Mouse (Mus musculus) forebrain, embryonic 11.5 days (tissue): ENCODE results near the gene Actrt2. TPM values are rescaled to one million over a fixed set of nuclear protein-coding genes. Genes with fewer than 3 reads are reported as not detected.

Experiments
- ATAC-seq: fragments of 200-750 bp; cut with Nextera tagmentation; replicated peaks from 2 replicates; pipeline ENCODE4 v1.8.0; 2017; ENCODE audit warnings: moderate TSS enrichment; ENCODE audit not compliant: low FRiP score
- DNase-seq: peaks from one replicate; pipeline ENCODE4 v3.0.0-alpha.2; 2017; ENCODE audit warnings: low spot score
- H3K27ac ChIP-seq: fragments of 300-500 bp; sonication (generic); 2 replicates; pipeline ENCODE4 v1.5.1; 2014; ENCODE audit warnings: low read depth, low read length
- H3K27me3 ChIP-seq: fragments of 300-500 bp; sonication (generic); 2 replicates; pipeline ENCODE4 v1.6.1; 2014; ENCODE audit warnings: mild to moderate bottlenecking, low read length, mixed read lengths; ENCODE audit not compliant: control insufficient read depth, insufficient read depth
- H3K36me3 ChIP-seq: fragments of 300-500 bp; sonication (generic); 2 replicates; pipeline ENCODE4 v1.6.1; 2014; ENCODE audit warnings: mild to moderate bottlenecking, low read length, moderate library complexity, mixed read lengths; ENCODE audit not compliant: control insufficient read depth, insufficient read depth
- H3K4me1 ChIP-seq: fragments of 300-500 bp; sonication (generic); replicated peaks from 2 replicates; pipeline ENCODE4 v1.6.1; 2014; ENCODE audit warnings: low read length, mixed read lengths; ENCODE audit not compliant: control insufficient read depth, insufficient read depth
- H3K4me2 ChIP-seq: fragments of 300-500 bp; sonication (generic); 2 replicates; pipeline ENCODE4 v1.6.1; 2014; ENCODE audit warnings: low read depth, mild to moderate bottlenecking, low read length, moderate library complexity, mixed read lengths; ENCODE audit not compliant: severe bottlenecking
- H3K4me3 ChIP-seq: fragments of 300-500 bp; sonication (generic); 2 replicates; pipeline ENCODE4 v1.5.1; 2014; ENCODE audit warnings: low read depth, low read length
- H3K9ac ChIP-seq: fragments of 300-500 bp; sonication (generic); 2 replicates; pipeline ENCODE4 v1.6.1; 2014; ENCODE audit warnings: low read length
- H3K9me3 ChIP-seq: fragments of 300-500 bp; sonication (generic); 2 replicates; pipeline ENCODE4 v1.6.1; 2016; ENCODE audit warnings: low read length, mixed read lengths; ENCODE audit not compliant: control insufficient read depth
- WGBS: fragments of 180-500 bp; shearing (Covaris S2); extraction: QIAGEN DNeasy Blood & Tissue Kit; methylation state at CpG from one replicate; pipeline ENCODE4 v1.1.7; 2014; 5-methylcytosine and 5-hydroxymethylcytosine counted together
- polyA plus RNA-seq: library from polyadenylated mRNA; unstranded; fragments of >200 nt; fragmentation: Nextera tagmentation; extraction: Ambion mirVana; gene quantifications from 2 replicates; pipeline ENCODE4 v1.2.1, GENCODE M21; 2014

Gene Actrt2
- polyA plus RNA-seq, 1 experiment from 2014 or later: not detected

- Histone ChIP-seq H3K27me3 (peaks cover 15% of the 10 kb centered on the region), H3K27ac (0 out of 2 replicates have a peak overlapping the region, but pooled peaks have one; percentile 12), H3K9ac (peak overlapping the region; percentile 96), H3K4me3 (peak overlapping the region; percentile 78), H3K4me1 (peaks cover 28% of the 10 kb centered on the region), H3K36me3 (no peaks in the 10 kb centered on the region), H3K4me2 (peak overlapping the region; percentile 93), H3K9me3 (no peaks in the 10 kb centered on the region)
- no peak for ATAC-seq
- DNase-seq: no peak
- WGBS: 22% methylated on average over 14 of the region's 14 CpGs
Observed at GRCm38 (mm10) chr4:154632800-154633764, 34.6 kb downstream of the Actrt2 start.

DNA sequence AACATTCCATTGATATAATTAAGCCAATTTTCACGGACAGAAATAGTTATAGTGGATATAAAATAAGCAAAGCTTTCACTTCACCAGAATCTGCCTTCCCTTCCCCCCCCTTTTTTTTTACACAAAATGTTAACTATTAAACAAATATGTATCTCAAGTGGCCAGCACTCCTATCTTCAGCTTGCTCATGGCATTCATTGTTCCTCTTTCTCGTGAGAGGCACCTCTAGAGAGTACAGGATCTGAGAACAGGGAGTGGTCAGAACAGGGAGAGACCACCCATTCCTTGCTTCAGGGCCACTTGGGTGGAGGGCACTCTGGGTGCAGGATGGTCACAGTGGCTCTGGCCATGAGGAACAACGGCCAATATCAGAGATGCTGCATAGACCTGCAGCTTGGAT is 36.9 kb downstream of the Actrt2 start:
- Histone ChIP-seq H3K36me3 (no peaks in the 10 kb centered on the region), H3K27ac (no peak overlapping the region), H3K4me2 (peak overlapping the region; percentile 24; the same call in 1 of the 2 replicates), H3K4me1 (peaks cover 26% of the 10 kb centered on the region), H3K4me3 (0 out of 2 replicates have a peak overlapping the region, but pooled peaks have one; percentile 1), H3K9me3 (no peaks in the 10 kb centered on the region), H3K9ac (no peak overlapping the region; the same call in 1 of the 2 replicates), H3K27me3 (peaks cover 8% of the 10 kb centered on the region; the same call in 1 of the 2 replicates)
- WGBS: 51% methylated on average over 3 of the region's 3 CpGs
- no peak for DNase-seq
- ATAC-seq: no peak

DNA sequence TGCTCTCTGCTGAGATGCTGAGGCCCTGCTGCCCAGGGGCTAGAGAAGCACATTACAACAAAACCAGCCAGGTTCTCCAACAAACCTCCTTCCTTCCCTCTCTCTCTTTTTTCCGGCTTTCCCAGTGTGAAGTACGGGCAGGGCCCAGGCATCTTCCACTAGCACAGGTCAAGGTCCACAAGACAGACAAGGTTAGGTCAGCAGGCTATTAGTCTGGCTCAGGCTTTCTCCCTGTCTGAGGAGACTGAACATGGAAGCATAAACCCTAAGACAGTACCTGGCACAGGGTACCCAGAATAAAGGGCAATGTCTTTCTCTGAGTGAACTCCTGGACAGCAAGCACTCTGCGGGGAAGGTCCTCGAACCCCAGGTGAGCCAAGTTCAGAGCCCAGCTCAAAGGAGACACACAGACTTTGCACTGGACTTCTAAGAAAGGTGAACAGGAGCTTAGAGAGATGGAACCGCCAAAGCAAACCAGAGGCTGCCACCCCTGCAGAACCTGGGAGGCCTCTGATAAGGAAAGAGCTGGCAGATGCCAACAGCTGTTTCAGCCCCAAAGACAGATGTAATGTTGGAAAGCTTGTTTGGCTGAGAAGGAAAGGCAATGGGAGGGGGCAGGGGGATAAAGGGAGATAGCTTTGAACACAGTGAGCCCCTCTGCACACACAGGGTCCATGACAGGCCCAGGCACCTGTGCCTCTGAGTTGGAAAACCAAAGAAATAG is 40.1 kb downstream of the Actrt2 start:
- no peak overlapping the region for H3K9ac ChIP-seq
- H3K4me2 ChIP-seq: no peak overlapping the region
- H3K27ac ChIP-seq: no peak overlapping the region
- 81% methylated on average over 5 of the region's 5 CpGs for WGBS
- ATAC-seq (no peak), DNase-seq (no peak)
- H3K4me1 ChIP-seq: peaks cover 20% of the 10 kb centered on the region
- H3K27me3 ChIP-seq: no peaks in the 10 kb centered on the region
- H3K36me3 ChIP-seq: no peaks in the 10 kb centered on the region
- H3K9me3 ChIP-seq: no peaks in the 10 kb centered on the region
- no peak overlapping the region for H3K4me3 ChIP-seq

DNA sequence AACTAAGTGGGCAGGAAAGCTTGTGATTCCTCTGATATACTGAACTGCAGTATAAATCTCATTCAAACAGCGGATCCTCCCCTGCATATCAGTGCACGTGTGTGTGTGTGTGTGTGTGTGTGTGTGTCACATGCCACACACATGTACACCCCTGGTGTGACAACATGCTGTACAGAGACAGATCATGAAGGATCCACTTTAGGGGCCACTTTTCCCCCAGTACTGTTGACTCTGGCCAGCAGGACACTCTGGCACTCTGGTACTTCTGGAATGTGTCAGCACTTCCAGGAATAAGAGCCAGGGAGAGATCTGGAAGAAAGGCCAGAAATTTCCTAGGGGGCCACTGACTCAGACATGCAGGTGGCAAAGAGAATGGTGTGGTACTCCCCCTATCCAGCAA is 41.4 kb downstream of the Actrt2 start:
- Histone ChIP-seq H3K4me2 (no peak overlapping the region), H3K9me3 (no peaks in the 10 kb centered on the region), H3K27ac (no peak overlapping the region), H3K4me3 (no peak overlapping the region), H3K9ac (no peak overlapping the region), H3K27me3 (no peaks in the 10 kb centered on the region), H3K36me3 (no peaks in the 10 kb centered on the region), H3K4me1 (peaks cover 28% of the 10 kb centered on the region)
- ATAC-seq: no peak
- no peak for DNase-seq
- 93% methylated on average over 2 of the region's 2 CpGs for WGBS

DNA sequence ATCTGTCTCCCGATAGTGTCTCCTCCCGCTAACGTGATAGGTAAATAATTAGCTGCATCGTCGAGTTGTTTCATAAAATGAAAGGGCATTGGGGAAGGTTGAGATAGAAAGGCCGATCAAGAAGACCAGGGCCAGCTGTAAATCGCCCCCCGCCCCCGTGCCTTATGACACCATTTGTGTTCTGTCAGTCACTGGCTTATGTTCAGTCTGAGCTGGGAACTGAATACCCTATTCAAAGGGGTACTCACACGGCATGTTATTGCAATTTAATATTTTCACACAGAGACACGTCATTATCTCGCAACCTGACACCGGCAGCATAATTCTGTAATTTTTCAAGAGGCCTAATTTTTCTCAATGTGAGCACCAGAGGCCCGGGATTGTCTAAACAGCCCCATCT is 42.0 kb downstream of the Actrt2 start:
- H3K27ac ChIP-seq: no peak overlapping the region
- H3K4me3 ChIP-seq: no peak overlapping the region
- H3K27me3 ChIP-seq: no peaks in the 10 kb centered on the region
- peaks cover 23% of the 10 kb centered on the region for H3K4me1 ChIP-seq
- no peak overlapping the region for H3K9ac ChIP-seq
- 62% methylated on average over 14 of the region's 14 CpGs for WGBS
- no peak for DNase-seq
- no peak for ATAC-seq
- no peaks in the 10 kb centered on the region for H3K9me3 ChIP-seq
- H3K4me2 ChIP-seq: no peak overlapping the region
- H3K36me3 ChIP-seq: no peaks in the 10 kb centered on the region

GRCm38 (mm10) chr4:154623241-154623640 is 44.4 kb downstream of the Actrt2 start:
- no peak overlapping the region for H3K4me3 ChIP-seq
- H3K36me3 ChIP-seq: no peaks in the 10 kb centered on the region
- H3K4me2 ChIP-seq: no peak overlapping the region
- peaks cover 22% of the 10 kb centered on the region for H3K4me1 ChIP-seq
- no peak overlapping the region for H3K27ac ChIP-seq
- no peak for ATAC-seq
- WGBS: 77% methylated on average over 3 of the region's 3 CpGs
- no peaks in the 10 kb centered on the region for H3K9me3 ChIP-seq
- H3K27me3 ChIP-seq: no peaks in the 10 kb centered on the region
- no peak for DNase-seq
- H3K9ac ChIP-seq: no peak overlapping the region

- DNase-seq (no peak), ATAC-seq (no peak)
- Histone ChIP-seq H3K9ac (no peak overlapping the region), H3K4me1 (peaks cover 26% of the 10 kb centered on the region), H3K27ac (no peak overlapping the region), H3K9me3 (no peaks in the 10 kb centered on the region), H3K27me3 (no peaks in the 10 kb centered on the region), H3K36me3 (no peaks in the 10 kb centered on the region), H3K4me2 (no peak overlapping the region), H3K4me3 (no peak overlapping the region)
- 96% methylated on average over 4 of the region's 4 CpGs for WGBS
Observed at GRCm38 (mm10) chr4:154622521-154622920, 45.1 kb downstream of the Actrt2 start.
